Mouse (Mus musculus) adrenal gland, adult 18-20 months (tissue): ENCODE measurements at regions not wholly inside any gene's neighbourhood (a gene's known extent, or its start where the extent isn't known, plus 50 kb on each side); places are given as distances from the start of the nearest gene placed in this dataset.

Source experiments
- DNase-seq, 2 experiments: peaks; one replicate each; pipeline ENCODE4 v3.0.0; 2021 to 2022; ENCODE audit warnings: low spot score in 2 of 2

GRCm38 (mm10) chr10:27994376-27995034, 80.1 kb upstream of the Ptprk start:
- DNase-seq = no peak

GRCm38 (mm10) chr10:27995035-27995399, 79.6 kb upstream of the Ptprk start:
- DNase-seq = no peak

GRCm38 (mm10) chr10:28010756-28011155, 63.9 kb upstream of the Ptprk start:
- no peak for DNase-seq

- no peak for DNase-seq
These were observed 62.5 kb upstream of the Ptprk start for GRCm38 (mm10) chr10:28012135-28012534.

- DNase-seq = no peak
These were observed 61.2 kb upstream of the Ptprk start for GRCm38 (mm10) chr10:28013401-28013800.

GRCm38 (mm10) chr10:28014306-28014825, 60.3 kb upstream of the Ptprk start:
- DNase-seq = no peak
